Mouse (Mus musculus): ENCODE measurements around the gene Hoxb6.

Hoxb6 gene

GRCm38 (mm10) chr11:96284774-96285734 lies 7.2 kb upstream of the Hoxb6 start:
- ATAC-seq (ENCODE audit: insufficient number of reproducible peaks, low FRiP score, low TSS enrichment): no peak

- ATAC-seq (ENCODE audit: insufficient number of reproducible peaks, low FRiP score, low TSS enrichment): no peak
These were observed 6.2 kb upstream of the Hoxb6 start, which contains the start of gene Hoxb7 for GRCm38 (mm10) chr11:96285771-96286738. TSS of gene Hoxb7 (plus strand) at chr11:96286623.

- ATAC-seq (ENCODE audit: insufficient number of reproducible peaks, low FRiP score, low TSS enrichment): no peak
These were observed 5.4 kb upstream of the Hoxb6 start for GRCm38 (mm10) chr11:96286739-96287385.

GRCm38 (mm10) chr11:96287411-96287810 lies 4.9 kb upstream of the Hoxb6 start:
- no peak for ATAC-seq (ENCODE audit: insufficient number of reproducible peaks, low FRiP score, low TSS enrichment)

DNA sequence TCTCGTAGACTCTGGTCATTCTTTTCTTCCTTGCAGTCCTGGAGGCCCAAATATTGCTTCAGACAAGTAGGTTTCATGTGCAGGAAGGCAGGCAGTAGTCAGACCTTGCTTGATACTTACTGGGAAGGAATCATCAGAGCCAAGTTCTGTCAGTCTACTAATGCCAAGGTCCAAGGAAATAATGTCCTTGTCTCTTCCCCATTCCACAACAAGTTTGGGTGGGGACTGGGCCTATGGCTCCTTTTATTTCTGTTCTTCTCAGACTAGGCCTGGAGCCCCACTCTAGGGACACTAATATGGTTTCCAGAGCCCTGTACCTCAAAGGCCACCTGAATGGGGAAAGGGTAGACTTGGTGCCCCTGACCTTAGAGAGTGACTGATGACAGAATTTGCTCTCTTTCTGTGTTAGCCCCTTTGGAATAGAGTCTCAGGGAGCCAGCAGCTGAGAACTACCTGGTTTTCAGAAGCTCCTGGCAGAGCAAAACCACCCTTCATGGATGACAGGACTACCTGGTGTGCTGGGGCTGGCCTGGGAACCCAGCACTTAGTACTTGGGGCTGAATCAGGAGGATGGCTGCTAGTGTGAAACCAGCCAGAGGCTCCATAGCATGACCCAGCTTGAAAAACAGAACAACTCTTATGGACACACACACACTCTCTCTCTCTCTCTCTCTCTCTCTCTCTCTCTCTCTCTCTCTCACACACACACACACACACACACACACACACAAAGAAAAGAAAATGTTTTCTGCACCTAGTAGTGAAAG lies 3.6 kb upstream of the Hoxb6 start:
- no peak for ATAC-seq (ENCODE audit: insufficient number of reproducible peaks, low FRiP score, low TSS enrichment)

DNA sequence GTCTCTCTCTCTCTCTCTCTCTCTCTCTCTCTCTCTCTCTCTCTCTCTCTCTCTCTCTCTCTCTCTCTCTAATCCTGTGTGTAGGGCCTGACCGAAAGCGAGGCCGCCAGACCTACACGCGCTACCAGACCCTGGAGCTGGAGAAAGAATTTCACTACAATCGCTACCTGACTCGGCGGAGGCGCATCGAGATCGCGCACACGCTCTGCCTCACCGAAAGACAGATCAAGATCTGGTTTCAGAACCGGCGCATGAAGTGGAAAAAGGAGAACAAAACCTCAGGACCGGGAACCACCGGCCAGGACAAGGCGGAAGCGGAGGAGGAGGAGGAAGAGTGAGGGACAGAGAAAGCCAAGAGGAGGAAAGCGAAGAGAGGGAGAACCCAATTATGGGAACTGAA lies 3.0 kb upstream of the Hoxb6 start:
- no peak for ATAC-seq (ENCODE audit: insufficient number of reproducible peaks, low FRiP score, low TSS enrichment)

- ATAC-seq (ENCODE audit: insufficient number of reproducible peaks, low FRiP score, low TSS enrichment): no peak
These were observed 2.4 kb upstream of the Hoxb6 start for GRCm38 (mm10) chr11:96289837-96290236.

- no peak for ATAC-seq (ENCODE audit: insufficient number of reproducible peaks, low FRiP score, low TSS enrichment)
These were observed 1.4 kb upstream of the Hoxb6 start for GRCm38 (mm10) chr11:96290705-96291355.

- no peak for ATAC-seq (ENCODE audit: insufficient number of reproducible peaks, low FRiP score, low TSS enrichment)
These were observed 457 bp downstream of the Hoxb6 start for GRCm38 (mm10) chr11:96292565-96293301.

- no peak for ATAC-seq (ENCODE audit: insufficient number of reproducible peaks, low FRiP score, low TSS enrichment)
These were observed 1.1 kb downstream of the Hoxb6 start for GRCm38 (mm10) chr11:96293302-96293921.

DNA sequence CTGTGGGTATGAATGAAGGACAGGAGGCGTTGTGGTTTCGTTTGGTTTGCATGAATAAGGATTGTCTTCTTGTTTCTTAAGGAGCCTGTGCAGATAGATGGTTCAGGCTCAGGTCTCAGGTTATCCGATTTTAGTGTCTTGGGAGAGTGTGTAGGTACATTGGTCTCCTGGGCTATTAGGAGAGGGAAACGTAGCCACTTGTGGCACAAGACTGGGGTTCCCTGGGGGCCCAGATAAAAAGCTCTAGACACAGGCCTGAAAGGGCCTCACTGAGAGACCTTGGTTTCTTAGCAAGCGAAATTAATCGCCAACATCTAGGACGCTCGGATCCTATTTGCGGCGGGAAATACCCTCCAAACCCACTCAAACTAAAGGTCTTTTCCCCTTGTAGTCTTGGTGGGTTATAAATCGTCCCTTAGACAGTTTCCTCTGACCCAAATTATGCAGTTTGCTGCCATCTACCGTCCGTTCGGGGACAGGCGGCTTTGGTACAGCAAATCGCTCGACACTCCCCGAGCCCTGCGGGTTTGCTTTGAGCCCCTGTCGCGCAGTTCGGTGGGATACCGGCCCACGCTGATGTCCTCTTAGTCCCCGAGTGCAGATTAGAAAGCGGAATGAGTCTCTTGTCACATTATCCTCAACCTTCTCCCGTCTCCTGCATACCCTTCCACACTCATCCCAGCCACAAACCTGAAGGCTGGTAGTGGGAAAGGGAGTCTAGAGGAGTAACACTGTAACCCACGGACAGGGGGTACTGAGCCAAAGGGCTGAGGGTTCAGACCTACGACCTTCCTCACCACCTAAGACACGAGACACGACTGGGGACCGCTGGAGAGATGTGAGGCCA lies 2.2 kb downstream of the Hoxb6 start:
- no peak for ATAC-seq (ENCODE audit: insufficient number of reproducible peaks, low FRiP score, low TSS enrichment)

- no peak for ATAC-seq (ENCODE audit: insufficient number of reproducible peaks, low FRiP score, low TSS enrichment)
These were observed 3.0 kb downstream of the Hoxb6 start for GRCm38 (mm10) chr11:96295092-96295835.

DNA sequence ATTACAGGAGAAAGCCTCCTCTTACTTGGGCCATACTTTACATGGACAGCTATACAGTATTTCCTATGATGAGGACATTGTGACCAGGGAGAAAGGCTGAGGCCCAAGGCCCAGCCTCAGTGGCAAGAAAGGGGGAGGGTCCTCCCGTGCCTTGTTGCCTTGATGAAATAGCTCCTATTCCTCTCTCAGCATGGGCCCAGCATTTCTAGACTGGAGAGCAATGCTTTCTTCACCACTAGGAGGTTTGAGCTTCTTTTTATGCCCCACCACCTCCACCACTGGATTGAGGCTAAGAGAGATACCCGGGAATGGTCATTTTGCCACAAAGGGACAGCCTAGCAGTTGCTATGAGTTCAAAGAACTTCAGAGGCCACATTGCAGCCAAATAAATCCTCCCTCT lies 4.7 kb downstream of the Hoxb6 start:
- ATAC-seq (ENCODE audit: insufficient number of reproducible peaks, low FRiP score, low TSS enrichment): no peak

GRCm38 (mm10) chr11:96297428-96297827 lies 5.2 kb downstream of the Hoxb6 start:
- ATAC-seq (ENCODE audit: insufficient number of reproducible peaks, low FRiP score, low TSS enrichment): no peak

DNA sequence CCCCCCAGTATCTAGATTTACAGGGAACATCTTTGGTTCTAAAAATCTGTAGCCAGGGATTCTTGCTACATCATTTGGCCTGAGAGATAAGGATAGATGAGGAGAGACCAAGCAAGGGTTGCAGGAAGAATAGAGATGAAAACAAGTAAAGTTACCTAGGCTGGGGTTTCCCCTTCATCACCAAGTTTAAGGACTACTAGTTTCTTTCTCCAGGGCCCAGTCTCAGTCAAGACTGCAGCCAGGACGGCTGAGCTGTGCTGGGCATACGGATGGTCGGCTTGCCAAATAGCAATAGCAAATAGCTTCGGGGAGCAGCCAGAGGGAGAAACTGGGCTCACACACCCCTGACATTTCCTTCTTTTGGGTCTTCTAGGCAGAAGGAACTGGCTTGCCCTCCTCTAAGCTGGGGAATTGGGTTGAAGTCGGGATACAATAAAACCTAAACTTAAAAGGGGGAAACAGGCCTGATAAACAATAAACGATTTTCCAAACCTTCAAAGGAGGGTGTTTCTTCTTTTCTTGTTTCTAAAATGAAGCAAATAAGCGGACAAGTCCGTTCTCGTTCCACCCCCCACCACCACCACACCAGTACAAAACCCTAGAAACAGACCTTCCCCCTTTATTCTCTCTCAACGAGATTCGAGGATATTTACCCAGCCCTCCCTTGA lies 5.8 kb downstream of the Hoxb6 start:
- no peak for ATAC-seq (ENCODE audit: insufficient number of reproducible peaks, low FRiP score, low TSS enrichment)
